Mouse (Mus musculus) limb, embryonic 11.5 days (tissue): ENCODE data around the gene Rab9. TPM values are rescaled to one million over a fixed set of nuclear protein-coding genes. Genes with fewer than 3 reads are reported as not detected.
A peak's percentile ranks its signal among the peaks of the same experiment; 100 is the strongest.

Source experiments
- ATAC-seq: fragments of 200-750 bp; cut with Nextera tagmentation; 2 replicates; pipeline ENCODE4 v1.8.0; 2017; ENCODE audit warnings: low read depth; ENCODE audit not compliant: insufficient number of reproducible peaks, low FRiP score, low TSS enrichment
- DNase-seq: peaks from one replicate; pipeline ENCODE4 v3.0.0-alpha.2; 2015; ENCODE audit warnings: low spot score
- H3K27ac ChIP-seq: fragments of 300-500 bp; sonication (generic); replicated peaks from 2 replicates; pipeline ENCODE4 v1.5.1; 2014; ENCODE audit warnings: low read depth, mild to moderate bottlenecking, low read length
- H3K27me3 ChIP-seq: fragments of 300-500 bp; sonication (generic); 2 replicates; pipeline ENCODE4 v1.6.1; 2014; ENCODE audit warnings: mild to moderate bottlenecking, low read length, mixed read lengths; ENCODE audit not compliant: control insufficient read depth, insufficient read depth
- H3K36me3 ChIP-seq: fragments of 300-500 bp; sonication (generic); 2 replicates; pipeline ENCODE4 v1.6.1; 2014; ENCODE audit warnings: mild to moderate bottlenecking, low read length, moderate library complexity, mixed read lengths; ENCODE audit not compliant: control insufficient read depth, insufficient read depth
- H3K4me1 ChIP-seq: fragments of 300-500 bp; sonication (generic); 2 replicates; pipeline ENCODE4 v1.6.1; 2014; ENCODE audit warnings: low read length, mixed read lengths; ENCODE audit not compliant: control insufficient read depth, insufficient read depth
- H3K4me2 ChIP-seq: fragments of 300-500 bp; sonication (generic); 2 replicates; pipeline ENCODE4 v1.6.1; 2014; ENCODE audit warnings: low read depth, mild to moderate bottlenecking, moderate library complexity; ENCODE audit not compliant: severe bottlenecking
- H3K4me3 ChIP-seq: fragments of 300-500 bp; sonication (generic); 2 replicates; pipeline ENCODE4 v1.5.1; 2014; ENCODE audit warnings: low read depth, low read length
- H3K9ac ChIP-seq: fragments of 300-500 bp; sonication (generic); 2 replicates; pipeline ENCODE4 v1.6.1; 2014; ENCODE audit warnings: mild to moderate bottlenecking, low read length
- H3K9me3 ChIP-seq: fragments of 300-500 bp; sonication (generic); 2 replicates; pipeline ENCODE4 v1.6.1; 2016; ENCODE audit warnings: low read length; ENCODE audit not compliant: control insufficient read depth
- WGBS: fragments of 180-500 bp; shearing (Covaris S2); extraction: QIAGEN DNeasy Blood & Tissue Kit; methylation state at CpG from one replicate; pipeline ENCODE4 v1.1.7; 2014; 5-methylcytosine and 5-hydroxymethylcytosine counted together
- polyA plus RNA-seq: library from polyadenylated mRNA; unstranded; fragments of >200 nt; fragmentation: Nextera tagmentation; extraction: Ambion mirVana; gene quantifications from 2 replicates; pipeline ENCODE4 v1.2.1, GENCODE M21; 2014

Rab9 gene
- polyA plus RNA-seq, 1 experiment from 2014 or later: 56.8 TPM

GRCm38 (mm10) chrX:166512071-166512470 is 32.4 kb upstream of the Rab9 start:
- Histone ChIP-seq H3K27me3 (peaks cover 8% of the 10 kb centered on the region; the same call in 1 of the 2 replicates), H3K4me3 (no peak overlapping the region), H3K9ac (no peak overlapping the region), H3K9me3 (no peaks in the 10 kb centered on the region), H3K4me2 (no peak overlapping the region), H3K4me1 (no peaks in the 10 kb centered on the region), H3K36me3 (no peaks in the 10 kb centered on the region), H3K27ac (no peak overlapping the region)
- ATAC-seq (no peak), DNase-seq (no peak)
- WGBS: 91% methylated on average over 4 of the region's 4 CpGs

DNA sequence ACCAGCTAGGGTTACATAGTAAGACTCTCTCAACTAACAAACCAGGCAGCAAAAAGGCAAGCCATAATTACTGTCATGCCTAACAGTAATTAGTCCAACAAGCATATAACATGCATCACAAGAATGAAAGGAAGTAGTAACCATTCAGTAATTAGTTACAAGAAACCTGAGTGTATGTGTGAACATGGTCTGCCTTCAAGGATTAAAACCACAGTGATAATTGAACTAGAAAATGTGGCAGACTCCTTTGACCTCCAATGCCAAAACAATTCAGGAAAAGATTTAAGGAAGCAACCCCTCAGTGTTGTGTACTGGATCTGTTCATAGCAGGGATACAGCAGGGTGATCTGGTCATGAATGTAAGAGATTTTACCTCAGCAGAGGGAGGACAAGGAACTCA is 31.4 kb upstream of the Rab9 start:
- H3K4me3 ChIP-seq: no peak overlapping the region
- no peaks in the 10 kb centered on the region for H3K9me3 ChIP-seq
- no peaks in the 10 kb centered on the region for H3K4me1 ChIP-seq
- H3K9ac ChIP-seq: no peak overlapping the region
- ATAC-seq: no peak
- no peak overlapping the region for H3K27ac ChIP-seq
- H3K4me2 ChIP-seq: no peak overlapping the region
- no peak for DNase-seq
- peaks cover 8% of the 10 kb centered on the region; the same call in 1 of the 2 replicates for H3K27me3 ChIP-seq
- H3K36me3 ChIP-seq: no peaks in the 10 kb centered on the region

GRCm38 (mm10) chrX:166509761-166510738 is 30.4 kb upstream of the Rab9 start:
- H3K27me3 ChIP-seq: peaks cover 8% of the 10 kb centered on the region; the same call in 1 of the 2 replicates

DNA sequence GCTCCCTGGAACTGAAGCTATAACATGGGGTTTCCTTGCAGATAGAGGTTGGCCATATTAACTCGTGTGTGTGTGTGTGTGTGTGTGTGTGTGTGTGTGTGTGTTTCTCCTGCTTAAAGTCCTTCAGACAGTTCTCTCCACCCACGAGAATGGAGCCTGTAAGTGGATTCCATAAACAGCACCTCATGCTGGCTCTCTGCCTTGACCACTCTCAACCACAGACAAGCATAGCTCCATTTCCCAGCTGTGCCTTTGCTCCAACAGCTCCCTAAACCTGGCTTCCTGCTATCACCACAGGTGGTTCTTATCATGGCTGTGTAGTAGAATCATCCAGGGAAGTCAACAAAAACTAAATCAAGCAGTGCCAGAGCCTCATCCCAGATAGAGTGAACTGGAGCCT is 24.8 kb upstream of the Rab9 start:
- no peaks in the 10 kb centered on the region for H3K9me3 ChIP-seq
- H3K27me3 ChIP-seq: no peaks in the 10 kb centered on the region; the same call in 1 of the 2 replicates
- no peak overlapping the region for H3K4me3 ChIP-seq
- no peaks in the 10 kb centered on the region for H3K4me1 ChIP-seq
- H3K9ac ChIP-seq: no peak overlapping the region
- H3K27ac ChIP-seq: no peak overlapping the region
- no peak for ATAC-seq
- H3K36me3 ChIP-seq: no peaks in the 10 kb centered on the region
- DNase-seq: no peak
- H3K4me2 ChIP-seq: no peak overlapping the region
- 73% methylated on average over 2 of the region's 2 CpGs for WGBS

More at GRCm38 (mm10) chrX:166509761-166510738, 30.4 kb upstream of the Rab9 start:
- Histone ChIP-seq H3K9me3 (no peaks in the 10 kb centered on the region), H3K4me3 (peak overlapping the region; percentile 45), H3K36me3 (no peaks in the 10 kb centered on the region), H3K4me1 (no peaks in the 10 kb centered on the region), H3K9ac (peak overlapping the region; percentile 75), H3K27ac (peak overlapping the region; percentile 97), H3K4me2 (peak overlapping the region; percentile 31)
- 21% methylated on average over 65 of the region's 65 CpGs for WGBS
- DNase-seq (peak; percentile 89), ATAC-seq (peak; percentile 94)

- Histone ChIP-seq H3K9me3 (no peaks in the 10 kb centered on the region), H3K4me1 (no peaks in the 10 kb centered on the region), H3K36me3 (no peaks in the 10 kb centered on the region), H3K27me3 (0 out of 2 replicates have a peak, but pooled peaks cover 2% of the 10 kb centered on the region), H3K27ac (no peak overlapping the region), H3K9ac (no peak overlapping the region), H3K4me3 (no peak overlapping the region), H3K4me2 (no peak overlapping the region)
- DNase-seq: no peak
- WGBS: 83% methylated on average over 1 of the region's 1 CpGs
- ATAC-seq: no peak
These were observed 20.0 kb upstream of the Rab9 start for GRCm38 (mm10) chrX:166499496-166500190.

DNA sequence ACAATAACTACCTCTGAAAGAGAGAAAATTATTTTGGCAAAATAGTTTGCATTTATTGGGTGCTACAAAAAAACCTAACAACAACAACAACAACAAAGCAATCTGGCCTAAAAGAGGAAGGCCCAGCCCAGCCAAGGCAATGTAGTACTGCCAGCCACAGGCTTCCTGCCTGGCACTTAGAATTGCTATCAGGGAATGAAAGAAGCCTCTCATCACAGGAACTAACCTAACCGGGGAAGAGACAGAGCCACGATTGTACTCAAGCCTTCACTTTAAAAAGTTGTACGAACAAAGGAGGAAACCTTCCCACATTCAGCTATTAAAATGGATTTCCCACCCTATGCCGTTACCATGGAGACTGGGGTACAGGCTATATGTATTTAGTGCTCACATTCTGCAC is 18.1 kb upstream of the Rab9 start:
- DNase-seq (no peak), ATAC-seq (no peak)
- Histone ChIP-seq H3K9me3 (no peaks in the 10 kb centered on the region), H3K4me3 (no peak overlapping the region), H3K27ac (no peak overlapping the region), H3K4me2 (no peak overlapping the region), H3K4me1 (no peaks in the 10 kb centered on the region), H3K27me3 (0 out of 2 replicates have a peak, but pooled peaks cover 2% of the 10 kb centered on the region), H3K9ac (no peak overlapping the region), H3K36me3 (no peaks in the 10 kb centered on the region)
- WGBS: 84% methylated on average over 4 of the region's 4 CpGs

DNA sequence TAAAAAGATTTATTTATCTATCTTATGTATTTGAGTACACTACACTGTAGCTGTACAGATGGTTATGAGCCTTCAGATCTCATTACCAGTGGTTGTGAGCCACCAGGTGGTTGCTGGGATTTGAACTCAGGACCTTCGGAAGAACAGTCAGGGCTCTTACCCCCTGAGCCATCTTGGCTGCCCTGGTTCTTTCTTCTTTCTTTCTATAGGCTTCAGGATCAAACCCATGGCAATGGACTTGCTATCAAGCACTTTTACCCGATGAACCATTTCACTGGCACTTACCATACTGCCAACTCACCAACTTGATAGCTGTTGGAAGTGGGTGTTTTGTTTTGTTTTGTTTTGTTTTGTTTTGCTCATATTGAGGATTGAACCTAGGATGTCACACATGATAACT is 15.4 kb upstream of the Rab9 start:
- H3K4me3 ChIP-seq: no peak overlapping the region
- ATAC-seq (no peak), DNase-seq (no peak)
- no peaks in the 10 kb centered on the region for H3K9me3 ChIP-seq
- no peaks in the 10 kb centered on the region for H3K4me1 ChIP-seq
- 91% methylated on average over 2 of the region's 2 CpGs for WGBS
- H3K36me3 ChIP-seq: no peaks in the 10 kb centered on the region
- H3K27ac ChIP-seq: no peak overlapping the region
- 0 out of 2 replicates have a peak, but pooled peaks cover 2% of the 10 kb centered on the region for H3K27me3 ChIP-seq
- H3K4me2 ChIP-seq: no peak overlapping the region
- H3K9ac ChIP-seq: no peak overlapping the region

GRCm38 (mm10) chrX:166478631-166479364 is 869 bp downstream of the Rab9 start:
- WGBS: 15% methylated on average over 28 of the region's 28 CpGs
- 0 out of 2 replicates have a peak, but pooled peaks cover 2% of the 10 kb centered on the region for H3K27me3 ChIP-seq

More at GRCm38 (mm10) chrX:166478631-166479364, 869 bp downstream of the Rab9 start:
- H3K9ac ChIP-seq: peak overlapping the region; percentile 71
- ATAC-seq (peak; percentile 18; the same call in 1 of the 2 replicates), DNase-seq (peak; percentile 21)
- no peaks in the 10 kb centered on the region for H3K9me3 ChIP-seq
- no peak overlapping the region for H3K27ac ChIP-seq
- H3K36me3 ChIP-seq: no peaks in the 10 kb centered on the region; the same call in 1 of the 2 replicates
- H3K4me2 ChIP-seq: peak overlapping the region; percentile 30
- H3K4me1 ChIP-seq: no peaks in the 10 kb centered on the region
- H3K4me3 ChIP-seq: peak overlapping the region; percentile 53
